Mouse (Mus musculus) adrenal gland, adult 18-20 months (tissue): ENCODE data around the gene Serinc3. TPM values are rescaled to one million over a fixed set of nuclear protein-coding genes. Genes with fewer than 3 reads are reported as not detected.
A peak's percentile ranks its signal among the peaks of the same experiment; 100 is the strongest.
"Not testable (repeated sequence)": the region's sequence is repeated elsewhere in the genome, so short reads cannot be mapped to it uniquely, and the experiment has no call there.

Experiments used
- DNase-seq, 2 experiments: peaks; one replicate each; pipeline ENCODE4 v3.0.0; 2021 to 2022; ENCODE audit warnings: low spot score in 2 of 2
- long read RNA-seq, 2 experiments: library from polyadenylated mRNA; stranded (forward); transcript quantifications; one replicate each; pipeline ENCODE4 v2.0.0; 2021
- total RNA-seq, 2 experiments: library from RNA; stranded (reverse); gene quantifications; 1 replicate in 1 of 2; 2 replicates in 1 of 2; pipeline ENCODE4 v1.2.3; 2021

Serinc3 gene
- 100 to 1,000 TPM; 521 to 567 TPM for total RNA-seq
- long read RNA-seq, experiment 1, transcript Serinc3-201 (10 exons, 3,683 nt), result major isoform, 466 of 501 reads
- long read RNA-seq, experiment 1, partial matches to known transcripts, result 22 of 501 reads
- long read RNA-seq, experiment 1, other reads (novel, unspliced or antisense), result 13 of 501 reads
- long read RNA-seq, experiment 2, transcript Serinc3-201 (10 exons, 3,683 nt), result major isoform, 671 of 962 reads
- long read RNA-seq, experiment 2, partial matches to known transcripts, result 258 of 962 reads
- long read RNA-seq, experiment 2, other reads (novel, unspliced or antisense), result 33 of 962 reads

- DNase-seq, result peak; percentile 100
Measured at GRCm38 (mm10) chr2:163644575-163645385, at the start of gene Serinc3. Gene Serinc3, minus strand, starts transcription at chr2:163645131.

GRCm38 (mm10) chr2:163693716-163694314 is 48.9 kb upstream of the Serinc3 start:
- no peak for DNase-seq

GRCm38 (mm10) chr2:163692873-163693612 is 48.1 kb upstream of the Serinc3 start:
- DNase-seq, result no peak

- no peak for DNase-seq
Measured at GRCm38 (mm10) chr2:163691846-163692605, 47.1 kb upstream of the Serinc3 start.

- no peak for DNase-seq
Measured at GRCm38 (mm10) chr2:163690409-163691304, 45.7 kb upstream of the Serinc3 start.

GRCm38 (mm10) chr2:163689771-163690170 is 44.8 kb upstream of the Serinc3 start:
- DNase-seq, result no peak

GRCm38 (mm10) chr2:163688377-163688776 is 43.4 kb upstream of the Serinc3 start:
- DNase-seq, result not testable (repeated sequence)

GRCm38 (mm10) chr2:163686886-163687285 is 42.0 kb upstream of the Serinc3 start:
- DNase-seq, result no peak

- DNase-seq, result no peak
Measured at GRCm38 (mm10) chr2:163686233-163686632, 41.3 kb upstream of the Serinc3 start.

- no peak for DNase-seq
Measured at GRCm38 (mm10) chr2:163685761-163686200, 40.9 kb upstream of the Serinc3 start.

GRCm38 (mm10) chr2:163685287-163685686 is 40.4 kb upstream of the Serinc3 start:
- no peak for DNase-seq

GRCm38 (mm10) chr2:163682344-163682743 is 37.4 kb upstream of the Serinc3 start:
- DNase-seq, result no peak

GRCm38 (mm10) chr2:163676745-163677144 is 31.8 kb upstream of the Serinc3 start:
- DNase-seq, result no peak

GRCm38 (mm10) chr2:163676321-163676720 is 31.4 kb upstream of the Serinc3 start:
- no peak for DNase-seq

GRCm38 (mm10) chr2:163675662-163676061 is 30.7 kb upstream of the Serinc3 start:
- no peak for DNase-seq

GRCm38 (mm10) chr2:163675144-163675619 is 30.3 kb upstream of the Serinc3 start:
- no peak for DNase-seq

- no peak for DNase-seq
Measured at GRCm38 (mm10) chr2:163674397-163674796, 29.5 kb upstream of the Serinc3 start.

- DNase-seq, result no peak
Measured at GRCm38 (mm10) chr2:163670872-163671594, 26.1 kb upstream of the Serinc3 start.
